Mouse (Mus musculus): ENCODE data around the gene Wsb2. TPM values are rescaled to one million over a fixed set of nuclear protein-coding genes. Genes with fewer than 3 reads are reported as not detected.

Wsb2 gene
- total and polyA plus RNA-seq, 2 experiments from 2014 or later: 336 to 494 TPM

DNA sequence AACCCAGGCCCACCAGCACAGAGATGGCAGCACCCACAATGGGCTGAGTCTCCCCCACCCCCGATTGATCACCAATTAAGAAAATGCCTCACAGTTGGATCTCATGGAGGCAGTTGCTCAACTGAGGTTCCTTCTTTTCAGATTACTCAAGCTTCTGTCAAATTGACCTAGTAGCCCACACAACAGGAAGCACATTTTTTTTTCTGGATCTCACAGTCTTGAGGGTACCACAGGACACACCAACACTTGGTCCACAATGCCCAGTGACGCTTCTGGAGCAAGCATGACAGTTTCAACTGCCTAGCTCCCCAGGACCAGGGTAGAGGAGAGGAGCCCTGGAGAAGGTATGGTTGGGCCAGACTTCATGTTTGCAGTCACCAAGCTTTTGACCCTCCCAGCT, 60.3 kb downstream of the Wsb2 start:
- Histone ChIP-seq H3K4me1 (ENCODE audit: insufficient read depth, low read length) (0 out of 2 replicates have a peak, but pooled peaks cover 5% of the 10 kb centered on the region), H3K27me3 (ENCODE audit: insufficient read depth, low read length) (no peaks in the 10 kb centered on the region), H3K27ac (ENCODE audit: low read depth, low read length) (no peak overlapping the region), H3K4me2 (ENCODE audit: low read depth, low read length, poor library complexity, severe bottlenecking) (no peak overlapping the region), H3K9ac (replicated peaks; ENCODE audit: low read length, poor library complexity, severe bottlenecking) (no peak overlapping the region), H3K36me3 (ENCODE audit: insufficient read depth, low read length) (no peaks in the 10 kb centered on the region), H3K4me3 (ENCODE audit: low read depth, low read length) (no peak overlapping the region), H3K9me3 (ENCODE audit: low read length) (no peaks in the 10 kb centered on the region)
- no peak for TF ChIP-seq CTCF (IDR thresholded peaks at IDR 0.05)
- WGBS: 70% methylated on average over 2 of the region's 2 CpGs
- no peak for DNase-seq (ENCODE audit: low spot score)
- no peak for ATAC-seq (ENCODE audit: low FRiP score)

Other genes with a start within 250 kb of the Wsb2 start
- gene Suds3, start 241.2 kb upstream of the Wsb2 start, total RNA-seq (2014; rRNA removed): 91.5 and 95.0 TPM in 2 replicates
- gene Suds3, start 241.2 kb upstream of the Wsb2 start, polyA plus RNA-seq (2015; fragmentation: Nextera tagmentation; extraction: Ambion mirVana): 63.9 and 70.9 TPM in 2 replicates
- gene Taok3, start 237.2 kb upstream of the Wsb2 start, total RNA-seq (2014; rRNA removed): 30.1 and 35.5 TPM in 2 replicates
- gene Taok3, start 237.2 kb upstream of the Wsb2 start, polyA plus RNA-seq (2015; fragmentation: Nextera tagmentation; extraction: Ambion mirVana): 61.9 and 65.1 TPM in 2 replicates
- 1,240 and 1,525 TPM in 2 replicates for gene Pebp1, start 69.7 kb upstream of the Wsb2 start, total RNA-seq (2014; rRNA removed)
- gene Pebp1, start 69.7 kb upstream of the Wsb2 start, polyA plus RNA-seq (2015; fragmentation: Nextera tagmentation; extraction: Ambion mirVana): 1,025 and 1,129 TPM in 2 replicates
- gene Vsig10, start 38.2 kb upstream of the Wsb2 start, total RNA-seq (2014; rRNA removed): 1.8 and 7.1 TPM in 2 replicates
- 1.2 and 1.5 TPM in 2 replicates for gene Vsig10, start 38.2 kb upstream of the Wsb2 start, polyA plus RNA-seq (2015; fragmentation: Nextera tagmentation; extraction: Ambion mirVana)
- 12.0 and 15.2 TPM in 2 replicates for gene Rfc5, start 31.7 kb downstream of the Wsb2 start, total RNA-seq (2014; rRNA removed)
- gene Rfc5, start 31.7 kb downstream of the Wsb2 start, polyA plus RNA-seq (2015; fragmentation: Nextera tagmentation; extraction: Ambion mirVana): 22.0 and 22.1 TPM in 2 replicates
- gene Ksr2, start 56.7 kb downstream of the Wsb2 start, total RNA-seq (2014; rRNA removed): 14.5 and 16.0 TPM in 2 replicates
- 6.7 and 8.9 TPM in 2 replicates for gene Ksr2, start 56.7 kb downstream of the Wsb2 start, polyA plus RNA-seq (2015; fragmentation: Nextera tagmentation; extraction: Ambion mirVana)

Data from midbrain, postnatal 0 days (tissue).